Mouse (Mus musculus): ENCODE data around the gene Fbxl15. TPM values are rescaled to one million over a fixed set of nuclear protein-coding genes. Genes with fewer than 3 reads are reported as not detected.

The Fbxl15 gene
- total RNA-seq, 2 experiments from 2014 or later = 2.9 TPM

- no peak for DNase-seq
Measured at GRCm38 (mm10) chr19:46344710-46345419, 16.9 kb downstream of the Fbxl15 start.

GRCm38 (mm10) chr19:46347146-46347545, 19.2 kb downstream of the Fbxl15 start:
- DNase-seq = no peak

- no peak for DNase-seq
Measured at GRCm38 (mm10) chr19:46347936-46348668, 20.1 kb downstream of the Fbxl15 start.

GRCm38 (mm10) chr19:46348761-46349458, 20.9 kb downstream of the Fbxl15 start:
- DNase-seq = peak; percentile 78

GRCm38 (mm10) chr19:46349550-46349949, 21.6 kb downstream of the Fbxl15 start:
- no peak for DNase-seq

GRCm38 (mm10) chr19:46350168-46350932, 22.4 kb downstream of the Fbxl15 start, which contains the start of gene 2310034G01Rik:
Gene 2310034G01Rik, minus strand, starts transcription at chr19:46350302.
- DNase-seq = no peak

GRCm38 (mm10) chr19:46356701-46357138, 28.7 kb downstream of the Fbxl15 start:
- peak; percentile 76 for DNase-seq

GRCm38 (mm10) chr19:46357344-46358280, 29.6 kb downstream of the Fbxl15 start:
- no peak for DNase-seq

GRCm38 (mm10) chr19:46358381-46358780, 30.4 kb downstream of the Fbxl15 start:
- DNase-seq = no peak

GRCm38 (mm10) chr19:46362104-46362503, 34.1 kb downstream of the Fbxl15 start:
- DNase-seq = no peak

GRCm38 (mm10) chr19:46363294-46364009, 35.5 kb downstream of the Fbxl15 start:
- no peak for DNase-seq

- no peak for DNase-seq
Measured at GRCm38 (mm10) chr19:46367798-46368590, 40.0 kb downstream of the Fbxl15 start.

- DNase-seq = peak; percentile 56
Measured at GRCm38 (mm10) chr19:46369204-46369603, 41.2 kb downstream of the Fbxl15 start.

- no peak for DNase-seq
Measured at GRCm38 (mm10) chr19:46374477-46375088, 46.6 kb downstream of the Fbxl15 start.

- no peak for DNase-seq
Measured at GRCm38 (mm10) chr19:46375489-46375888, 47.5 kb downstream of the Fbxl15 start.

- no peak for DNase-seq
Measured at GRCm38 (mm10) chr19:46375891-46376290, 47.9 kb downstream of the Fbxl15 start.

All from gastrocnemius, postnatal 25 days (tissue).